Mouse (Mus musculus): ENCODE results near the gene Efna4. TPM values are rescaled to one million over a fixed set of nuclear protein-coding genes. Genes with fewer than 3 reads are reported as not detected.
A peak's percentile ranks its signal among the peaks of the same experiment; 100 is the strongest.

The Efna4 gene
- 1 to 10 TPM in 3 of 4 experiments, under 1 TPM in 1; 0.96 to 1.4 (median 1.1) TPM for total RNA-seq (2022)

DNA sequence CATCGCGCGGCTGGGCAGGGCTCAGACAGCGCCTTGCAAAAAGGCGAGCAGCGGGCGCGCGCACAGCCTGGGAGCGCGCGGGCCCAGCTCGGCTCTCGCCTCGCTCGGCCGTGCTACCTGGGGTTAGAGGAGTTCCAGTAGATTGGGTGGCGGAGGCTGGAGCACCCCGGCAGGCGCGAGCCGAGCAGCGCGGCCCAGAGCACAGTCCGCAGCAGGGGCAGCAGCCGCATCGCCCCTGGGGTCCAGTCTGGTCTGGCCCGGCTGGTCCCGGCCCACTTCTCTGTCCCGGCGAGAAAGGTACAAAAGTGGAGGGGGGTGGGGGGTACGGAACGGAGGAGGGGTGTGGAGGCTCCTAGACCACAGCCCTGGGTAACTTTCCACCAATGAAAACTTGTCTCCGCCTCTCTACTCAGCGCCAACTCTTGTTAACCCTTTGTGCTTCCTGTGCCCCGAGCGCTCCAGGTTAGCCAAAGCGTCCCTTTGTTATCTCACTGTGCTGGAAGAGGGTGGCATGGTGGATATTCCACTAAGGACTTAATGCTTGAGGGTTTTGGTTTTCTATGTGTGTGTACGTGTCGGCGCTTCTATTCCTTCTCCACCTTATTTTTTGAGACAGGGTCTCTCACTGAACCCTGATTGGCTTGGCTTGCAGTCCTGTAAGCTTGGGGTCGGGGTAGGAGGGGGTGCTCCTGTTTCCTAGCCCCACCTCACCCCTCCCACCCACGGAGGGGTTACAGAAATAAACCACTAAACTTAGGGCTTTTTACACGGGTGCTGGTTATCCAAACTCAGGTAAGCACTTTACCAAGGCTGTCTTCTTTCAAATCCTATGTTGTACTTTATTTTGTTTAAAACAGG lies at the start of gene Efna4:
Efna4 (minus strand) TSS at position 308 of the 858 bp plus-strand sequence.
- DNase-seq (ENCODE audit: low spot score in 2 of 2): no peak

DNA sequence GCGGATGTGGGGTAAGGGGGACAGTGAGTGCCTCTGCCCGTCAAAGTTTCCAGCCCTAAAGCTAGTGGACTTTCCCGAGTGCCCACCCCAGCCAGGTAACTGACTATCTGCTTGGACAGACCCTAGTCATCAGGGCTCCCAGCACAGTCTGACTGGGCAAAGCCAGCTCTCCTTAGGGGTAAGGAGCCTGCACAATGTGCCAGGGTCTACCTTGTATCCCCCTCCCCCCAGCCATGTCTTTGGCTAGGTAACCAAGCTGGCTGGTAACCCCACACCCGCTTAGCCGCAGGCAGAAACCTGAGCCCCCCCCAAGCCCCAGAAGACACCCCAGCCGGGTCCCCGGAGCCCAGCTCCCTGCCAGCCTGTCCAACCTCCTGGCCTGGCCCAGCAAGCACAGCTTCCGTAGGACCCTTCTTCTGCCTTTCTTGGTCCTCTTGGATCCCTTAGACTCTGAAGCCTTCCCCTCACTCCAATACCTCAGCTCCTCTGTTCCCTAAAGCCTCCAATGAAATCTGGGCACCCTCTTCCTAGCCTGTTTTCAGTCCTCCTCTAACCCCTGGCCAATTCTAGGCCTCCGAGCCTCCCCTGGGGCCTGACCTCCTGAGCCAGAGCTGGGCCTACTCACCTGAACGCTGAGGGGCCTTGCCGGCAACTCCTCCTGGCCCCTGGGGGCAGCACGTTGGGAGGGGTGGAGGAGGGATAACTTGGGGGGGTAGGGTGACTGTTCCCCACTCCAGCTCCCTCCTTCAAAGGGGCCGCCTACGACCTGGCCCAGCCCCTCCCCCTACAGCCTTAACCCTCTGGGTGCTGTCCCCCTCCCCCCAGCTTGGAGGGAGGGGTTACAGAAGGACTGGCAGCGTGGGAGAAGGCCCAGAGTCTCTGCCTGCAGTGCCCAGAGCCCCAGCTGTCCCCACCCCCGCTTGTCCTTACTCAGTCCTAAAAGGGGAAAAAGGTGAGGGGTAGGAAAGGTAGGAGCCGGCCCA lies 48.9 kb upstream of the Efna4 start:
- DNase-seq (ENCODE audit: low spot score in 2 of 2): no peak

DNA sequence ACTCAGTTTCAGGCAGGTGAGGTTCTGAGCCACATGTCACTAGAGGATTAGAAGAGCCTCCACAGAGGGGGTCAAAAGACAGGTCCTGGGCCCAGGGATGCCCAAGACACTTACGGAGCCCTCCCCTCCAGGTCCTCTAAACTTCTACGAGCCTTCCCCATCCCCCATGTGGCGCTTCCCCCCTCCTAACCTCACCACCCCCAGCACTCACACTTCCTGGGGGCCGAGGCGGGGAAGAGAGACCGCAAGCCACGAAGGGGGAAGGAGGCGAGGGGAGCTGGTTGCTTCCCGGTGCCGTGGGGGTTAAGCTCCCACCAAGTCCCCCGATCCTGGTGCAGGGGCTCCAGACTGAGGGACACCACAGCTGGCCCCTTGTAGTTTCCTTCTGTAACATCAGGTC lies 47.6 kb upstream of the Efna4 start:
- DNase-seq (ENCODE audit: low spot score in 2 of 2): no peak

DNA sequence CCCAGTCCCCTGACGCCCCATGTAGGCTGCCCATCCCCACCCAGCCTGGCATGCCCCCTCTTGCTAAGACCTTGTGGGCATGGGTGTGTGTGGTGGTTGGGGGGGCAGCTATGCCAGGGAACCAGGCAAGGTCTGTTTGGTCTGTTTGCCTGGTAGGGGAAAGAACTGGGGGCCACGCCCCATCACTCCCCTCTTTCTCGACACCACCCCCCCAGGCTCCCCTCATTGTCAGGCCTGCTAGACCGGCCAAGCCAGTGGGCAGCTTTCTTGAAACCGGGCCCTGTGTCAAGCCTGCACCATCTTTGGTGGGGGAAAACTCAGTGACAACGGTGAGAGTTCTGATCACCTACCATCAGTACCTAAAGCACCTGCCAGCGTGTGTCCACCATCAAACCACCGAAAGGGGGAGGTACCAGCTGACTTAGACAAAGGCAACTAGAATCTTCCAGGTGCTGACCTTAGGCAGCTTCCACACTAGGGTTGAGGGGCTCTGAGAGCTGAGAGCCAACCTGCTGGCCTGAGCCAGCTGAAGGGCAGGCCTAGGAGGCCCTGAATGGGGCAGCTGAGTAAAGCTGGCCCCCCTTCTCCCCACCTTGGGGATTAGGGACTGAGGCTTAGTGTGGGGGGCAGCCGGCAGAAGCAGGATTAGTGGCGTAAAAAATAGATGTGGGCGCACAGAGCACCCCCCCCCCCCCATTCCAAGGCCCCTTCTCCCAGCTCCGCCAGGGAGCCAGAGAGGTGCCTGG lies 46.7 kb upstream of the Efna4 start:
- no peak for DNase-seq (ENCODE audit: low spot score in 2 of 2)

DNA sequence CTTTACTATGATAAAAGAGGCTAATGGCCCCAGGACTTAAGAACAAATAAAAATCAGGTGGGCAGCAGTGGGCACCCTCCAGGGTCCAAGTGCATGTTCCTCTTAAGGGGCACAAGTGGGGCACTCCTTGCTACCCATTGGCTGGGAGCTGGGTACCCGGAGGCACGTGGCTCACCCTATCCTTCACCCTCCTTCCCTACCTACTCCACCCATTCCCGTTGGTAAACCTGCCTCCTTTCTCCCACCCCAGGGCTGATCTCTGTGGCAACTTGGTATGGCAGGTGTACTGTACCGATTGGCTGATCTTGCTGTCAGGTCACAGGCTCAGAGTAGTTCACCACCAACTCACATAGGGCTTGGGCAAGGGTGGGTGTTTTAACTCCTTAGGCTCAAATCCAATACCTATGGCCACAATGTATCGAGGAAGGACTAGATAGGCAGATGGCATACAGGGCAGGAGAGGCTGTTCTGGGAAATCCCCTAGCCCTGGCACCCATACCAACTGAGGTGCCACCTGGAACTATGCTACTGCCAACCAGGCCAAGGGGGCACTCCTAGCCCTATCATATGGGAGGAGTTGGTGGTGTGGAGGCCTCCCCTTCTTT lies 45.9 kb upstream of the Efna4 start:
- DNase-seq (ENCODE audit: low spot score in 2 of 2): no peak

DNA sequence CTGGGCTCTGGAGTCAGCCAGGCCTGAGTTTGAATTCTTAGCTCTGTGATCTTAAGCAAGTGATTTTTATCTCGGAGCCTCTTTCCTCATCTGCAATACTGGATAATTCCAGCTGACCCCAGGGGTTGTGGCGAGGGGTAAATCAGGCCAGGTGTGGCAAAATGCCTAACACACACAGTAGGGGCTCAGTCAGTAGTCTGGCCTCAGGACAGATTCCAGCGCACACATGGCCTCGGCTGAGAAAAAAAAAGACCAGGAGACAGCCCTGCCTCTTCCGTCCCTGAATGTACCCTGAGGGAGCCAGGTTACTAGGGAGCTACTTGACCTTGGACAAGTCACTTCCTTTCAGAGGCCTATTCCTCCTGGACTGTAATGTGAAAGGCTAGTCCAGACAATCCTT lies 45.1 kb upstream of the Efna4 start:
- DNase-seq (ENCODE audit: low spot score in 2 of 2): no peak

DNA sequence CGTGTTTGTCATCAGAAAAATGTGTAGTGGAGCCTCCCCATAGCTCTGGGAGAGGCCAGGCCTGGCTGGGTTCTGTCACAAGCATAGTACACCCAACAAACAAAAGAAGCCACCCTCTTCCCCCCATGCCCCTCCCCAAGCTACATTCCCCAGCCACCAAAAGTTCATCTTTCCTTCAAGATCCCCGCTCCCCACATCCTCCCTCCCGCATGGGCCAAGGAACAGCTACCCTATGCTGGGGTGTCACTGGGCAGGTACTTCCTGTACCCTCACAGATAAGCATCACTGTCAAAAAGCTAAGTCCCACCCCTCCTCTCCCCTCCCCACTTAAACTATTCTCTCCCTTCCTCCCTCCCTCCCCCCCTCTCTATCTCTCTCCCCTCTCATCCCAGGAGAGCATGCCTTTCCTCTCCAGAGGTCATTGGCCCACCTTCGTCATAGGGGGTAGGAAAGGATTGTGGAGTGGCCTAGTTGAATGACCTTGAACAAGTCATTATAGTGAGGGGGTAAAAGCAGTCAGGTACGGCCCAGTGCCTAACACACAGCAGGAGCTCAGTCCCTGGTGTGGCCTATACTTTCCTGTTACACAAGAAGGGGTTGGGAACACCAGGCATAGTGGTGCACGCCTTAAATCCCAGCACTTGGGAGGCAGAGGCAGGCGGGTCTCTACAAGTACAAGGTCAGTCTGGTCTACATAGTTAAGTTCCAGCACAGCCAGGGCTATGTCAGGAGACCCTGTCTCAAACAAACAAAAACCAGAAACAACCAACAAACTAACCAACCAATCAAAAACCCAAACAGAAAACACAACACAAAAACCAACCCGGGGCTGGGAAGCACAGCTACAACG lies 44.4 kb upstream of the Efna4 start:
- no peak for DNase-seq (ENCODE audit: low spot score in 2 of 2)

DNA sequence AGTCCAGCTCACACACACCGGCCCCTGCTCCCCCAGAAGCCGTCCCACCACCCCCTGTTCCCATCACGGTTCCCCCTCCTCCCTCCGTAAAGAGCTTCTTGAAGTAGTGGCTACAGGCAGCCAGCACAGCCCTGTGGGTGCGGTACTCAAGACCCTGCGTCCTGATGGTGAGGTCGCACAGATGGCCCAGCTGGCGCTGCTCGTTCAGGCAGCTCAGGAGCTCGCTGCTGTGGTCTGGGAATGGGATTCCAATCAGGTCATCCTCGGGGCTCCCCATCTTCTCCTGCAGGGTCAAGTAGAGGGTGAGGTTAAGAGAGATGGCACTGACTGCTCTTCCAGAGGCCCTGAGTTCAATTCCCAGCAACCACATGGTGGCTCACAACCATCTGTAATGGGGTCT lies 43.4 kb upstream of the Efna4 start:
- no peak for DNase-seq (ENCODE audit: low spot score in 2 of 2)

DNA sequence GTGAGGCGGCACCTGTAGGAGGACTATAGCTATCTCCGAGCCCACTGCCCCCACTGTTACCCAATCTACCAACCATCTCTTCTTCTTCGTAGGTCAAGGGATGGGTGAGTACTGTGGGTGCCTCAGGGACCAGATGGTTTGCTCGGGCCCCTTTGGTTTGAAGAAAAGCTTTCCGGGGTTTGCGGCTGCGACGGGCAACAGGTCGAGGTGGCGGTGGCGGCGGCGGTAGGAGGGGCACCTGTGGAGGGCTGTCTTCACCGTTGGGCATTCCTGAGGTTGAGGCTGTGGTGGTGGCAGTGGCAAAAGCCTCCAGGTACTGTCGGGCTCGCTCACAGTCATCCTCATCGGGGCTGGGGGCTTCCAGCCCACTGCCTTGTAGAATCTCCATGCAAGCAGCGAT lies 42.9 kb upstream of the Efna4 start:
- DNase-seq (ENCODE audit: low spot score in 2 of 2): no peak

DNA sequence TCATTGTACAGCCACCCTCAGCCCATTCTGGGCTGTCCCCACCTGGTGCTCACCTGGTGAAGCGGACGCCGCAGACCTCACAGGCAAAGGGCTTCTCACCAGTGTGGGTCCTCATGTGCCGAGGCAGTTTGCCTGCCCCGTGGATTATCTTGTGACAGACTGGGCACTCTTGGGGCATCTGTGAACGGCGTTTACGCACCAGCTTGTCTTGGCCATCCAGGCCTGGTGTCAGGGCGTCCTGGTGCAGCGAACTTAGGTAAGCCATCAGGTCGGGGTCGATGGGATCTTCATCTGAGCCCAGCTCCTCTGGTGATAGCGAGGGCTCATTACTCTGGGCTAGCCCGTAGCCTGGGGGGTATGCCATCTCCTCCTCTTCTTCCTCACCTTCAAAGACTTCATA lies 42.5 kb upstream of the Efna4 start:
- no peak for DNase-seq (ENCODE audit: low spot score in 2 of 2)

DNA sequence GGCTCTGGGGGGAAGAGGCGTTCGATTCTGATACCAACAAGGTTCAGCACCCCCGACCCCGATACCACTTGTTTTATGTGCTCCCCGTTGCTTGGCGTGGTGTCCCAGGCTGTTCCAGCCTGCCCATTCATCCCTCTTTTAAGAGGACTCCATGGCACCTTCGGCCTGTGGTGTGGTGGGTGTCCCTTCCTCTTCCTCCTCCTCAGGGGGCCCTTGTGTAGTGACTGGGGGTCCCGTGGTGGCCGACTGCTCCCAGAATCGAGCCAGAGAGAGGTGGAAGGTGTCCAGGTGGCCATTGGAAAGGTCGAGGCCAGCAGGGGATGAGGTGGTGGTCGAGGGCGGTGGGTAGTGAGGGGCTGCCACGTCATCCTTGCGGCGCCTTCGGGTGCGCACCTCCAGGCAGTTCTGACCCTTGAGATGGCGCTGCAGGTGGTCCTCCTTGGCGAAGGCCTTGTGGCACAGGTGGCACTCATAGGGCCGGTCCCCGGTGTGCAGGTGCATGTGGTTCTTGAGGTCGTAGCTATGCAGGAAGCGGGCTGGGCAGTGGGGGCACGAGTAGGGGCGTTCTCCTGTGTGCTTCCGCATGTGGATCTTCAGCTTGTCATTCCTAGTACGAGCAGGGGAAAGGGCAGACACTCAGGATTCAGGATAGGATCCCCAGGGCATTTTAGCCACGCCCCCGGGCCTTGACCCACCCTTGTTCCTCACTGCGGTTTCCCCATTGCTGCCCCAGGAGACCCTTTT lies 41.7 kb upstream of the Efna4 start:
- DNase-seq (ENCODE audit: low spot score in 2 of 2): no peak

DNA sequence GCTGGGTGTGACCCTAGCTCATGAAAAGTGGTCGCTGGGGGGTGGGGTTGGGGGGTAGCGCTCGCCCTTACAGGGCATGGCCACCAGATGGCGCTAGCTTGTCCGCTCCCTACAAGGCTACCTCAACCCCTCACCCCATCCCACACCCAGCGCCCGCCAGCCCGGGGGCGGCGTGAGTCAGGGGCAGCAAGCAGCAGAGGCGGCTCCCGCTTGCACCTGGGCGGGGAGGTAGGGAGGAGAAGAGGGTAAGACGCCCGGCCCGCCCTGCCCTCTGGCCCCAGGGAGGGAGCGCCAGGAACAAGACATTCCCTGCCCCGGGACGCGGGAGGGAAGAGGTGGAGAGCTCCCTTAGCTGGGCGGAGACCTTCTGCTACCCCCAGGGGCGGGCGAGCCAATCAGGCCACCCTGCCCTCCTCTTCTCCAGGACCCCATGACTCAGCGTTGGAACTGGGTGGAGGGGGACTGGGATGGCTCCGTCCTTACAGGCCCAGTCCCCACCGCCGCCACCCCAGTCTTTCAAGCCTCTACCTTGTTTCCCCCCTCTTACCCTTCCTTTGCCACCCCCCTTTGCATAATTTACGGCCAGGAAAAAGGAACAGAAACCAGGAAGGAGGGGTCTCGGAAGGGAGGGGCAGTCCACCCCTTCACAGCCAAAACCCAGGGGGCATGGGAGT lies 40.7 kb upstream of the Efna4 start:
- DNase-seq (ENCODE audit: low spot score in 2 of 2): peak; percentile 59 to 61

DNA sequence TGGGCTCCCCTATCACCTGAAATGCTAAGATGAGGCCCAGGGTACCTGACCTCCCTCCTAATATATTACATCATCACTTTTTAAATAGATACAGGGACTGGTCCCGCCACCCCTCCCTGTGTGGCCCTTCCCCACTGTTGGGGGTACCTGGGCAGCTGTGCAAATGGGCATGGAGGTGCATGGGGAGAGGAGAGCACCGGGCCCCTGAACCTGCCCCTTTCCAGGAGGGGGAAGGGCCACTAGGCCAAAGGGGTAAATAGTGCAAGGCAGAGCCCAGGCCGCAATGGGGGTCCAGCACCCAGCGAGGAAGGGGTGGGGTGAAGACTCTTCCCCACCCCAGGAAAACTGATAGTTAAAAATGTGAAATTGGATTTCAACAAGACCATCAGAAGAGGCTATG lies 40.0 kb upstream of the Efna4 start:
- DNase-seq (ENCODE audit: low spot score in 2 of 2): no peak

DNA sequence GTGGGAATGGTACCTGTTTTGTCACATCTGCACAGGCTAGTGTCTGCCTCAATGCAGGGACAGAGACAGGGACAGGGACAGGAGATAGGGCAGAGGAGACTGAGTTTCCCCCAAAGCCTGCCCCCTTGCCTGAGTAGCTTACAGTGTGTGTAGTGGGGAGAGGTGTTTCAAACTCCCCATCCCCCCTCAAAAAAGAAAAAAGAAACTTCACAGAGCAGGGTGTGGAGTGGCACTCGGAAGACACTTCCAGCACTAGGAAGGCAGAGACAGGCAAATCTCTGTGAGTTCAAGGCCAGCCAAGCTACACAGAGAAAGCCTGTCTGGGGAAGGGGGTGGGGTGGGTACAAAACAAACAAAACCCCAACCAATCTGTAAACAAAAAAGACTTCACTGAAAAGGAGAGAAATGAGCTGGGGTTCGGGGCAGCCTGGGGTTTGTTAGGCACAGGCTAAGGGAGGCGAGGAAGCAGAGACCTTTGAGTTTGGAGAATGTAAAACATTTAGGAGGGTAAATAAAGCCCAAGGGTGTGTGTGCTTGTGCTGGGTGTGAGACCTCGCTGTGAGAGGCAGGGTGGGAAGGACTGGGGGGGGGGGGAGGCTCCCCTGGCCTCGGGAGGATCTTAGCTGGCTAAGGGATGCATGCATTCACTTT lies 35.9 kb upstream of the Efna4 start:
- no peak for DNase-seq (ENCODE audit: low spot score in 2 of 2)

DNA sequence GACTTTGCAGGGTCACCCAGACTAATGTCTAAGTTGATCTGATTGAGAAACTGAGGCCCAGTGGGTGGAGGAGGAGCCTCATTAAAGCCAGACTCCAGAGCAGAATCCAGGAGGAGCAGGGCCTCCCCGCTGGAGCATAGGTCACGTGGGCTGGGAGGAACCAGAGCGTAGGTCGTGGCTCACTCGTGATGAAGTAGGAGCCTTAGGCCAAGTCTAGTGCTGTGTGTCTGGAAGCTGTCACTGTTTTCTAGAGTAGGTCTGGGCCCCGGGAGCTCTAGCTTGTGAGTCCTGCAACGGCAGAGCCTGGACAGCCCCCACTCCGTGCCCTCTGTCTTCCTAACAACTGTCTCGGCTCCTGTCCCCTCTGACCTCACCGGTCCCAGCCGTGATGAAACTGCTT lies 29.5 kb upstream of the Efna4 start:
- no peak for DNase-seq (ENCODE audit: low spot score in 2 of 2)

DNA sequence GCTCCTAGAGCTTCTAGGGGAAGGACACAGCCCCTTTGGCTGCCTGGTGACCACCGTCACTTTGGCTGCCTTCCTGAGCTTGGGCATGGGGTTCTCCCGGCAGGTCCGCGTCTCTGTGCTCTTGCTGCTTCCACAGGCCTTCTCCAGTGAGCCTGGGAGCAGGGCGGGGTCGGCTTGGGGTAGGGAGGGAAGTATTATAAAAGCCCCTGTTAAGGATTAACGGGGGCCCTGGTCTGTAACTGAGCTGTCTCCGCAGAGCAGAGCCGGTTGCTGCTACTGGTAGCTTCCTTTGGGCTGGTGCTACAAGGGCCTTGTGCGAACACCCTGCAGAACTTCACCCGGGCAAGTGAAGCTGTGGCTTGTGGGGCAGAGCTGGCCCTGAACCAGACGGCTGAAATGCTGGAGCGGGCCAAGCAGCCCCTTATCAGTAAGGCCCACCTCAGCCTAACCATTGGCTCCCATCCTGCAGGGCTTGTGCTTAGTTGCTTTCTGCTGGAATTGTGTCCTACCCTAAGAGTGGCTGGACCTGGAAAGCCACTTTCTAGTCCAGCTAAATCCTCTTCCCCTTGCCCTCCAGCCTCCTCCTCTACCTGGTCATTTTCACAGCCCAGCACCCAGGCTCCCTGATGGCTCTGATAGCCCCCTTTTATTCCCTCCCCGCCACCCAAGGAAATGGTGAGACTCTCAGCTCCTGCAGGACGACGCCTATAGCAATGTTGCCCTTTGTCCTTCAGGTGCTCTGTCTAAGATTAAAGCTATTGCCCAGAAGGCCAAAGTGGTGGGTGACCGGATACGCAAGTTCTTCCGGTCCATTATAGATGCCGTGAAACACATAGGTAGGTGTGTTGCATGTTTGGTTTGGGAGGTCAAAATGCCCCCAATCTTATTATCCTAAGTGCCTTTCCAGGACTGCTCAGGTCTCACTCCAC lies 27.9 kb upstream of the Efna4 start:
- no peak for DNase-seq (ENCODE audit: low spot score in 2 of 2)

DNA sequence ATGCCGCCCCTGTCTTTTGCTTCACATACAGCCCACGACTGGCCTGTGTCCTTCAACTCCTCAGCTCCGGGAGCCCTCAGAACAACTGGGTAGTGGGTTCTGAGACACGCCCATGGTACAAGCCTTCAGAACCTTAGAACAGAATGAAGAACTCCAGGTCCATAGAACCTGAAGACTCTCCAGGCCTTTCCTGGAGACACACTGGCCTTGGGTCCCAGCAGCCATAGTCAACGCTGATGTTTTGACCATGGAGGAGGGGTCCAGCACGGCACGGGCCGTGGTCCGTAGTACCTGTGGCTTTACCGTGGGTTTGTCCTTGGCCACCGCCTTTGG lies 27.3 kb upstream of the Efna4 start, which contains the start of gene Dcst1:
Dcst1 (minus strand) TSS at position 101 of the 333 bp plus-strand sequence.
- no peak for DNase-seq (ENCODE audit: low spot score in 2 of 2)

Measured in layer of hippocampus, adult 8-10 months (tissue).